Comparison of ENCODE assay signal across 10 mouse cellular contexts in genomic region chr8:122375320-122375719, GRCm38 (mm10). TPM values are rescaled to one million over a fixed set of nuclear protein-coding genes. Genes with fewer than 3 reads are reported as not detected.
DNase-seq lines count a peak whose midpoint lies in the region; ATAC-seq and TF ChIP-seq lines count a peak whose summit lies in the region.
"Had no signal": no experiment of that assay in that cellular context is flagged by ENCODE, and none has a peak within 500 bp of the region (broad histone marks: within the 10 kb centered on the region; RNA-seq: fewer than 3 reads in every experiment).

No protein-coding gene starts in this region.

- no peak overlapping the region for H3K9ac ChIP-seq in kidney, embryonic 14.5 days (ENCODE audit: low read depth, low read length)
- H3K9ac ChIP-seq in kidney, embryonic 16.5 days (replicated peaks; ENCODE audit: low read length): no peak overlapping the region
- H3K9ac ChIP-seq in MEL (ENCODE audit: control insufficient read depth, low read depth, low read length, poor library complexity, severe bottlenecking): peak overlapping the region; percentile 78
- no peak overlapping the region; the same call in 1 of the 2 replicates for H3K9ac ChIP-seq in embryonic facial prominence, embryonic 14.5 days (ENCODE audit: low read depth, low read length)
- no peak overlapping the region; the same call in 1 of the 2 replicates for H3K9ac ChIP-seq in liver, embryonic 16.5 days (ENCODE audit: low read depth, low read length)

- TF ChIP-seq POLR2A in MEL (IDR thresholded peaks at IDR 0.05; ENCODE audit: control insufficient read depth in 1 of 2, insufficient read depth in 1 of 2, low read depth in 1 of 2, low read length in 2 of 2, poor library complexity in 1 of 2): no peak

- TF ChIP-seq CTCF in MEL (IDR thresholded peaks at IDR 0.05 in 2 of 3, conservative IDR thresholded peaks at IDR 0.05 in 1 of 3; ENCODE audit: control insufficient read depth in 1 of 3, insufficient read depth in 1 of 3, low read depth in 2 of 3, low read length in 3 of 3, poor library complexity in 1 of 3, severe bottlenecking in 1 of 3): no peak

- no peak for TF ChIP-seq RAD21 in MEL (IDR thresholded peaks at IDR 0.05; ENCODE audit: low read depth, low read length)

- peaks cover 11% of the 10 kb centered on the region for H3K36me3 ChIP-seq in kidney, embryonic 14.5 days (ENCODE audit: control insufficient read depth, insufficient read depth, low read length)
- H3K36me3 ChIP-seq in kidney, embryonic 16.5 days (ENCODE audit: insufficient read depth, low read length): peaks cover 5% of the 10 kb centered on the region; the same call in 1 of the 2 replicates
- peaks cover 10 to 26% of the 10 kb centered on the region in 2 experiments for H3K36me3 ChIP-seq in MEL (ENCODE audit: control insufficient read depth in 1 of 2, insufficient read depth in 2 of 2, low read length in 2 of 2)
- peaks cover 13% of the 10 kb centered on the region; the same call in 1 of the 2 replicates for H3K36me3 ChIP-seq in embryonic facial prominence, embryonic 14.5 days (ENCODE audit: control insufficient read depth, insufficient read depth, low read length)
- H3K36me3 ChIP-seq in liver, embryonic 16.5 days (ENCODE audit: control insufficient read depth, insufficient read depth): peaks cover 3% of the 10 kb centered on the region

- intact Hi-C loops in gastrocnemius, postnatal 14 days (cut with DNase I; ENCODE audit: low total_unique reads): no loop called here

- H3K9me3 ChIP-seq in kidney, embryonic 14.5 days (ENCODE audit: control insufficient read depth, low read length): no peaks in the 10 kb centered on the region
- H3K9me3 ChIP-seq in kidney, embryonic 16.5 days (ENCODE audit: low read length): no peaks in the 10 kb centered on the region
- H3K9me3 ChIP-seq in MEL (replicated peaks; ENCODE audit: insufficient read depth, low read length): no peaks in the 10 kb centered on the region
- no peaks in the 10 kb centered on the region for H3K9me3 ChIP-seq in embryonic facial prominence, embryonic 14.5 days (ENCODE audit: control insufficient read depth, low read length)
- H3K9me3 ChIP-seq in liver, embryonic 16.5 days (replicated peaks; ENCODE audit: control insufficient read depth, low read length): no peaks in the 10 kb centered on the region

- H3K27me3 ChIP-seq in kidney, embryonic 14.5 days (ENCODE audit: control insufficient read depth, insufficient read depth, low read length): no peaks in the 10 kb centered on the region
- no peaks in the 10 kb centered on the region for H3K27me3 ChIP-seq in kidney, embryonic 16.5 days (ENCODE audit: insufficient read depth, low read length)
- no peaks in the 10 kb centered on the region for H3K27me3 ChIP-seq in MEL (ENCODE audit: control insufficient read depth in 1 of 2, insufficient read depth in 2 of 2, low read length in 2 of 2)
- no peaks in the 10 kb centered on the region for H3K27me3 ChIP-seq in embryonic facial prominence, embryonic 14.5 days (replicated peaks; ENCODE audit: control insufficient read depth, insufficient read depth, low read length)
- no peaks in the 10 kb centered on the region for H3K27me3 ChIP-seq in liver, embryonic 16.5 days (ENCODE audit: control insufficient read depth, insufficient read depth, low read depth, low read length)

- H3K4me3 ChIP-seq in kidney, embryonic 14.5 days (ENCODE audit: low read length): no peak overlapping the region
- H3K4me3 ChIP-seq in kidney, embryonic 16.5 days (ENCODE audit: low read length): no peak overlapping the region
- peak overlapping the region; percentile 60 to 69 for H3K4me3 ChIP-seq in MEL (ENCODE audit: control insufficient read depth in 1 of 2, insufficient read depth in 1 of 2, low read depth in 2 of 2, low read length in 2 of 2)
- no peak overlapping the region for H3K4me3 ChIP-seq in embryonic facial prominence, embryonic 14.5 days (ENCODE audit: low read depth, low read length)
- peak overlapping the region; percentile 92; the same call in 1 of the 2 replicates for H3K4me3 ChIP-seq in liver, embryonic 16.5 days (ENCODE audit: low read depth, low read length)

- ATAC-seq in kidney, embryonic 14.5 days (ENCODE audit: low FRiP score, low TSS enrichment): no peak
- no peak for ATAC-seq in kidney, embryonic 16.5 days (ENCODE audit: low FRiP score, low TSS enrichment)
- ATAC-seq in embryonic facial prominence, embryonic 14.5 days (ENCODE audit: low read depth): no peak
- no peak for ATAC-seq in liver, embryonic 16.5 days (ENCODE audit: low read depth)

- no peak for TF ChIP-seq EP300 in MEL (IDR thresholded peaks at IDR 0.05; ENCODE audit: low read depth in 1 of 2, low read length in 2 of 2)

- peak; percentile 21 for DNase-seq in MEL (ENCODE audit: low read depth, low spot score)
- no peak for DNase-seq in embryonic facial prominence, embryonic 14.5 days (ENCODE audit: low spot score)
- DNase-seq in spleen, adult 12 weeks (ENCODE audit: low spot score): no peak
- no peak for DNase-seq in gastrocnemius, postnatal 14 days

- 96% methylated on average over 7 of the region's 7 CpGs for WGBS in kidney, embryonic 14.5 days
- 94% methylated on average over 7 of the region's 7 CpGs for WGBS in kidney, embryonic 16.5 days
- WGBS in embryonic facial prominence, embryonic 14.5 days: 88% methylated on average over 7 of the region's 7 CpGs
- 82% methylated on average over 7 of the region's 7 CpGs for WGBS in liver, embryonic 16.5 days (ENCODE audit: insufficient replicate concordance)

- H3K4me2 ChIP-seq in kidney, embryonic 14.5 days (replicated peaks; ENCODE audit: low read depth, low read length): peak overlapping the region; percentile 51; the same call in 1 of the 2 replicates
- no peak overlapping the region for H3K4me2 ChIP-seq in kidney, embryonic 16.5 days (replicated peaks; ENCODE audit: low read depth, low read length)
- peak overlapping the region; percentile 81 for H3K4me2 ChIP-seq in embryonic facial prominence, embryonic 14.5 days (ENCODE audit: low read depth, low read length)
- H3K4me2 ChIP-seq in liver, embryonic 16.5 days (ENCODE audit: low read depth, low read length): peak overlapping the region; percentile 76

- H3K4me1 ChIP-seq in kidney, embryonic 14.5 days (ENCODE audit: control insufficient read depth, insufficient read depth, low read length): peaks cover 10% of the 10 kb centered on the region
- H3K4me1 ChIP-seq in kidney, embryonic 16.5 days (ENCODE audit: insufficient read depth, low read length): peaks cover 24% of the 10 kb centered on the region
- peaks cover 4 to 33% of the 10 kb centered on the region in 2 experiments; a peak in 3 of 4 replicates for H3K4me1 ChIP-seq in MEL (ENCODE audit: control insufficient read depth in 1 of 2, insufficient read depth in 2 of 2, low read length in 2 of 2)
- H3K4me1 ChIP-seq in embryonic facial prominence, embryonic 14.5 days (ENCODE audit: control insufficient read depth, insufficient read depth, low read length): peaks cover 17% of the 10 kb centered on the region
- H3K4me1 ChIP-seq in liver, embryonic 16.5 days (ENCODE audit: control insufficient read depth, low read depth, low read length): peaks cover 24% of the 10 kb centered on the region

- H3K27ac ChIP-seq in kidney, embryonic 14.5 days (ENCODE audit: low read depth, low read length): no peak overlapping the region
- H3K27ac ChIP-seq in kidney, embryonic 16.5 days (ENCODE audit: low read length): no peak overlapping the region
- H3K27ac ChIP-seq in MEL (ENCODE audit: control insufficient read depth, low read depth, low read length): no peak overlapping the region; the same call in 1 of the 2 replicates
- H3K27ac ChIP-seq in embryonic facial prominence, embryonic 14.5 days (replicated peaks; ENCODE audit: low read depth, low read length): no peak overlapping the region
- H3K27ac ChIP-seq in liver, embryonic 16.5 days (ENCODE audit: low read length): no peak overlapping the region

- H3K79me2 ChIP-seq in MEL (ENCODE audit: control insufficient read depth, insufficient read depth, low read length, poor library complexity): peaks cover 40% of the 10 kb centered on the region

RNA-seq across cellular contexts. Expression of gene Zc3h18, which starts 1.1 kb away (rescaled TPM):
- polyA plus RNA-seq in kidney, embryonic 14.5 days (2014; fragmentation: Nextera tagmentation; extraction: Ambion mirVana): 35.7 and 43.8 TPM in 2 replicates
- polyA plus RNA-seq in kidney, embryonic 16.5 days (2015; fragmentation: Nextera tagmentation; extraction: Ambion mirVana): 50.1 and 50.6 TPM in 2 replicates
- total RNA-seq in MEL (2012; rRNA removed): 84.3 and 98.5 TPM in 2 replicates
- 100 to 1,000 TPM in 1 of 2 experiments, 10 to 100 TPM in 1; 30.2 to 122 TPM for polyA plus RNA-seq in MEL (2012; ENCODE audit: insufficient read depth in 1 of 2, insufficient read length in 2 of 2, low read depth in 1 of 2, low replicate concordance in 2 of 2, missing spikeins in 1 of 2)
- polyA plus RNA-seq in embryonic facial prominence, embryonic 14.5 days (2014; fragmentation: Nextera tagmentation; extraction: Ambion mirVana): 30.9 and 31.6 TPM in 2 replicates
- polyA plus RNA-seq in liver, embryonic 16.5 days (2015; fragmentation: Nextera tagmentation; extraction: Ambion mirVana): 17.8 and 19.0 TPM in 2 replicates
- 10 to 100 TPM; 21.6 to 23.5 TPM for total RNA-seq in gastrocnemius, postnatal 14 days (2021)

RNA-seq across cellular contexts. Expression of gene Trhr2, which starts 14.8 kb away (rescaled TPM):
- not detected in 2 replicates for polyA plus RNA-seq in kidney, embryonic 14.5 days (2014; fragmentation: Nextera tagmentation; extraction: Ambion mirVana)
- not detected in 2 replicates for polyA plus RNA-seq in kidney, embryonic 16.5 days (2015; fragmentation: Nextera tagmentation; extraction: Ambion mirVana)
- 0.12 TPM in 1 of 2 replicates, not detected in the other for total RNA-seq in MEL (2012; rRNA removed)
- polyA plus RNA-seq in MEL (2012; ENCODE audit: insufficient read depth in 1 of 2, insufficient read length in 2 of 2, low read depth in 1 of 2, low replicate concordance in 2 of 2, missing spikeins in 1 of 2): under 1 TPM in 1 of 2 experiments, not detected in 1; 0.07 TPM
- polyA plus RNA-seq in embryonic facial prominence, embryonic 14.5 days (2014; fragmentation: Nextera tagmentation; extraction: Ambion mirVana): 0.16 TPM in 1 of 2 replicates, not detected in the other
- not detected in 2 replicates for polyA plus RNA-seq in liver, embryonic 16.5 days (2015; fragmentation: Nextera tagmentation; extraction: Ambion mirVana)
- total RNA-seq in gastrocnemius, postnatal 14 days (2021): not detected
- total RNA-seq: common myeloid progenitor, adult 5-6 weeks had no signal
- polyA plus RNA-seq: heart, embryonic 14.5 days had no signal

RNA-seq across cellular contexts. Expression of gene Il17c, which starts 46.5 kb away (rescaled TPM):
- polyA plus RNA-seq in kidney, embryonic 14.5 days (2014; fragmentation: Nextera tagmentation; extraction: Ambion mirVana): not detected in 2 replicates
- not detected in 2 replicates for polyA plus RNA-seq in kidney, embryonic 16.5 days (2015; fragmentation: Nextera tagmentation; extraction: Ambion mirVana)
- total RNA-seq in MEL (2012; rRNA removed): not detected in 2 replicates
- under 1 TPM in 1 of 2 experiments, not detected in 1; 0.43 TPM for polyA plus RNA-seq in MEL (2012; ENCODE audit: insufficient read depth in 1 of 2, insufficient read length in 2 of 2, low read depth in 1 of 2, low replicate concordance in 2 of 2, missing spikeins in 1 of 2)
- not detected in 2 replicates for polyA plus RNA-seq in embryonic facial prominence, embryonic 14.5 days (2014; fragmentation: Nextera tagmentation; extraction: Ambion mirVana)
- polyA plus RNA-seq in liver, embryonic 16.5 days (2015; fragmentation: Nextera tagmentation; extraction: Ambion mirVana): not detected in 2 replicates
- not detected for total RNA-seq in gastrocnemius, postnatal 14 days (2021)
- total RNA-seq: left cerebral cortex, adult 8-10 months had no signal
- polyA plus RNA-seq: heart, embryonic 14.5 days had no signal

RNA-seq across cellular contexts. Expression of gene Cyba, which starts 57.4 kb away (rescaled TPM):
- 186 and 216 TPM in 2 replicates for polyA plus RNA-seq in kidney, embryonic 14.5 days (2014; fragmentation: Nextera tagmentation; extraction: Ambion mirVana)
- polyA plus RNA-seq in kidney, embryonic 16.5 days (2015; fragmentation: Nextera tagmentation; extraction: Ambion mirVana): 385 and 421 TPM in 2 replicates
- total RNA-seq in MEL (2012; rRNA removed): 299 and 344 TPM in 2 replicates
- 100 to 1,000 TPM; 321 to 338 TPM for polyA plus RNA-seq in MEL (2012; ENCODE audit: insufficient read depth in 1 of 2, insufficient read length in 2 of 2, low read depth in 1 of 2, low replicate concordance in 2 of 2, missing spikeins in 1 of 2)
- 160 and 173 TPM in 2 replicates for polyA plus RNA-seq in embryonic facial prominence, embryonic 14.5 days (2014; fragmentation: Nextera tagmentation; extraction: Ambion mirVana)
- polyA plus RNA-seq in liver, embryonic 16.5 days (2015; fragmentation: Nextera tagmentation; extraction: Ambion mirVana): 191 TPM in 2 replicates
- 10 to 100 TPM; 15.3 to 18.6 TPM for total RNA-seq in gastrocnemius, postnatal 14 days (2021)

Comparison
In these comparisons a context has a peak if more than half of its experiments do, and no peak if none do; other contexts are left out.
1. H3K4me3 ChIP-seq: peak in MEL (2 of 2) and liver, embryonic 16.5 days (single experiment); none in kidney, embryonic 14.5 days (single experiment), kidney, embryonic 16.5 days (single experiment) and embryonic facial prominence, embryonic 14.5 days (single experiment).